In genomic region chr5:115564737-115565393, GRCm38 (mm10) we compare ENCODE assay signal across 8 mouse cellular contexts. TPM values are rescaled to one million over a fixed set of nuclear protein-coding genes. Genes with fewer than 3 reads are reported as not detected.
DNase-seq lines count a peak whose midpoint lies in the region; ATAC-seq and TF ChIP-seq lines count a peak whose summit lies in the region.

Gene Gcn1l1, plus strand, starts transcription at chr5:115565254.

- no peak for TF ChIP-seq EP300 in ES-Bruce4 (IDR thresholded peaks at IDR 0.05; ENCODE audit: insufficient read depth, low read depth, low read length)
- 0 out of 2 replicates have a peak, but pooled peaks have one; percentile 29 for TF ChIP-seq EP300 in heart, postnatal 0 days (IDR thresholded peaks at IDR 0.05; ENCODE audit: low read depth)
- no peak for TF ChIP-seq EP300 in stomach, postnatal 0 days (optimal IDR thresholded peaks at IDR 0.05)

- H3K36me3 ChIP-seq in ES-Bruce4 (ENCODE audit: control insufficient read depth, insufficient read depth, low read length, poor library complexity, severe bottlenecking) = peaks cover 37% of the 10 kb centered on the region
- peaks cover 40% of the 10 kb centered on the region for H3K36me3 ChIP-seq in forebrain, embryonic 13.5 days (ENCODE audit: poor library complexity, severe bottlenecking)
- peaks cover 35% of the 10 kb centered on the region for H3K36me3 ChIP-seq in heart, postnatal 0 days (replicated peaks; ENCODE audit: control insufficient read depth, insufficient read depth, low read length)
- peaks cover 30% of the 10 kb centered on the region for H3K36me3 ChIP-seq in liver, embryonic 16.5 days (ENCODE audit: control insufficient read depth, insufficient read depth)
- H3K36me3 ChIP-seq in neural tube, embryonic 12.5 days = peaks cover 36% of the 10 kb centered on the region
- H3K36me3 ChIP-seq in stomach, postnatal 0 days (ENCODE audit: control insufficient read depth, insufficient read depth, low read length) = peaks cover 13% of the 10 kb centered on the region

- peak; percentile 66; the same call in 1 of the 2 replicates for ATAC-seq in cerebellum, adult (ENCODE audit: insufficient number of reproducible peaks, low FRiP score, low TSS enrichment)
- peak; percentile 90 for ATAC-seq in forebrain, embryonic 13.5 days
- ATAC-seq in heart, postnatal 0 days (ENCODE audit: insufficient read depth, low read depth) = peak; percentile 87
- peak; percentile 76 for ATAC-seq in liver, embryonic 16.5 days (ENCODE audit: low read depth)
- ATAC-seq in neural tube, embryonic 12.5 days (ENCODE audit: low FRiP score, low read depth) = peak; percentile 75
- peak; percentile 85 for ATAC-seq in stomach, postnatal 0 days (ENCODE audit: low FRiP score, low TSS enrichment)

- no peaks in the 10 kb centered on the region for H3K27me3 ChIP-seq in ES-Bruce4 (ENCODE audit: control insufficient read depth, insufficient read depth, low read length, poor library complexity, severe bottlenecking)
- H3K27me3 ChIP-seq in forebrain, embryonic 13.5 days = no peaks in the 10 kb centered on the region
- no peaks in the 10 kb centered on the region for H3K27me3 ChIP-seq in heart, postnatal 0 days (ENCODE audit: control insufficient read depth, insufficient read depth, low read length)
- H3K27me3 ChIP-seq in liver, embryonic 16.5 days (ENCODE audit: control insufficient read depth, insufficient read depth, low read depth, low read length) = no peaks in the 10 kb centered on the region
- no peaks in the 10 kb centered on the region for H3K27me3 ChIP-seq in neural tube, embryonic 12.5 days (replicated peaks)
- no peaks in the 10 kb centered on the region for H3K27me3 ChIP-seq in stomach, postnatal 0 days (ENCODE audit: control insufficient read depth, insufficient read depth, low read length)

- peak within 1 kb of the TSS; percentile 94 for H3K9ac ChIP-seq in ES-Bruce4 (ENCODE audit: low read depth, poor library complexity, severe bottlenecking)
- peak within 1 kb of the TSS; percentile 97 for H3K9ac ChIP-seq in forebrain, embryonic 13.5 days
- peak within 1 kb of the TSS; percentile 94 for H3K9ac ChIP-seq in heart, postnatal 0 days (replicated peaks; ENCODE audit: low read depth, low read length)
- H3K9ac ChIP-seq in liver, embryonic 16.5 days (ENCODE audit: low read depth, low read length) = peak within 1 kb of the TSS; percentile 95
- H3K9ac ChIP-seq in neural tube, embryonic 12.5 days = peak within 1 kb of the TSS; percentile 89
- peak within 1 kb of the TSS; percentile 93 for H3K9ac ChIP-seq in stomach, postnatal 0 days (ENCODE audit: low read length)

- H3K4me2 ChIP-seq in forebrain, embryonic 13.5 days = peak within 1 kb of the TSS; percentile 82
- H3K4me2 ChIP-seq in heart, postnatal 0 days (ENCODE audit: low read depth, low read length) = peak within 1 kb of the TSS; percentile 88
- H3K4me2 ChIP-seq in liver, embryonic 16.5 days (ENCODE audit: low read depth, low read length) = peak within 1 kb of the TSS; percentile 93
- H3K4me2 ChIP-seq in neural tube, embryonic 12.5 days (replicated peaks) = peak within 1 kb of the TSS; percentile 81
- H3K4me2 ChIP-seq in stomach, postnatal 0 days (replicated peaks; ENCODE audit: low read depth) = peak within 1 kb of the TSS; percentile 90

- no peaks in the 10 kb centered on the region for H3K4me1 ChIP-seq in ES-Bruce4 (ENCODE audit: control insufficient read depth, insufficient read depth, low read length)
- peaks cover 63% of the 10 kb centered on the region for H3K4me1 ChIP-seq in forebrain, embryonic 13.5 days
- H3K4me1 ChIP-seq in heart, postnatal 0 days (ENCODE audit: control insufficient read depth, insufficient read depth) = peaks cover 19% of the 10 kb centered on the region
- H3K4me1 ChIP-seq in liver, embryonic 16.5 days (ENCODE audit: control insufficient read depth, low read depth, low read length) = peaks cover 53% of the 10 kb centered on the region
- H3K4me1 ChIP-seq in neural tube, embryonic 12.5 days = peaks cover 41% of the 10 kb centered on the region
- peaks cover 6% of the 10 kb centered on the region; the same call in 1 of the 2 replicates for H3K4me1 ChIP-seq in stomach, postnatal 0 days (replicated peaks; ENCODE audit: control insufficient read depth, insufficient read depth)

- no peaks in the 10 kb centered on the region for H3K9me3 ChIP-seq in ES-Bruce4 (replicated peaks; ENCODE audit: control insufficient read depth, insufficient read depth, low read length, poor library complexity, severe bottlenecking)
- H3K9me3 ChIP-seq in forebrain, embryonic 13.5 days (replicated peaks) = no peaks in the 10 kb centered on the region
- no peaks in the 10 kb centered on the region for H3K9me3 ChIP-seq in heart, postnatal 0 days (replicated peaks; ENCODE audit: control insufficient read depth, low read length)
- H3K9me3 ChIP-seq in liver, embryonic 16.5 days (replicated peaks; ENCODE audit: control insufficient read depth, low read length) = no peaks in the 10 kb centered on the region
- H3K9me3 ChIP-seq in neural tube, embryonic 12.5 days = no peaks in the 10 kb centered on the region
- no peaks in the 10 kb centered on the region for H3K9me3 ChIP-seq in stomach, postnatal 0 days (ENCODE audit: control insufficient read depth, low read length)

- H3K4me3 ChIP-seq in ES-Bruce4 (ENCODE audit: low read depth, low read length) = peak within 1 kb of the TSS; percentile 74
- peak within 1 kb of the TSS; percentile 90 for H3K4me3 ChIP-seq in forebrain, embryonic 13.5 days
- peak within 1 kb of the TSS; percentile 96 for H3K4me3 ChIP-seq in heart, postnatal 0 days (ENCODE audit: low read depth, low read length)
- H3K4me3 ChIP-seq in liver, embryonic 16.5 days (ENCODE audit: low read depth, low read length) = peak within 1 kb of the TSS; percentile 94
- peak within 1 kb of the TSS; percentile 98 for H3K4me3 ChIP-seq in neural tube, embryonic 12.5 days
- H3K4me3 ChIP-seq in stomach, postnatal 0 days (ENCODE audit: low read depth, low read length) = peak within 1 kb of the TSS; percentile 97

- TF ChIP-seq CTCF in ES-Bruce4 (IDR thresholded peaks at IDR 0.05; ENCODE audit: low read depth, low read length) = peak; percentile 43
- TF ChIP-seq CTCF in heart, postnatal 0 days (IDR thresholded peaks at IDR 0.05; ENCODE audit: low read depth) = peak; percentile 40
- TF ChIP-seq CTCF in stomach, postnatal 0 days (IDR thresholded peaks at IDR 0.05; ENCODE audit: low read depth) = peak; percentile 64

- 0 out of 2 replicates have a peak within 1 kb of the TSS, but pooled peaks have one; percentile 29 for H3K27ac ChIP-seq in ES-Bruce4 (ENCODE audit: insufficient read depth, low read length)
- peak within 1 kb of the TSS; percentile 68 for H3K27ac ChIP-seq in forebrain, embryonic 13.5 days
- peak within 1 kb of the TSS; percentile 55 for H3K27ac ChIP-seq in heart, postnatal 0 days (ENCODE audit: low read depth)
- H3K27ac ChIP-seq in liver, embryonic 16.5 days (ENCODE audit: low read length) = peak within 1 kb of the TSS; percentile 71
- H3K27ac ChIP-seq in neural tube, embryonic 12.5 days = peak within 1 kb of the TSS; percentile 60; the same call in 1 of the 2 replicates
- H3K27ac ChIP-seq in stomach, postnatal 0 days (replicated peaks) = peak within 1 kb of the TSS; percentile 82

- WGBS in forebrain, embryonic 13.5 days = 3% methylated on average over 51 of the region's 55 CpGs
- 3% methylated on average over 52 of the region's 55 CpGs for WGBS in heart, postnatal 0 days
- 3% methylated on average over 51 of the region's 55 CpGs for WGBS in liver, embryonic 16.5 days (ENCODE audit: insufficient replicate concordance)
- 2% methylated on average over 50 of the region's 55 CpGs for WGBS in neural tube, embryonic 12.5 days
- 2% methylated on average over 53 of the region's 55 CpGs for WGBS in stomach, postnatal 0 days

- DNase-seq in heart, postnatal 0 days (ENCODE audit: low spot score) = peak; percentile 61
- peak; percentile 77 to 91 for DNase-seq in kidney, postnatal 36 days
- DNase-seq in stomach, postnatal 0 days (ENCODE audit: low spot score) = peak; percentile 83

- no peak for TF ChIP-seq POLR2A in ES-Bruce4 (IDR thresholded peaks at IDR 0.05; ENCODE audit: insufficient read depth, low read length)

RNA-seq across cellular contexts. Expression of gene Gcn1l1, which starts in this region (rescaled TPM):
- 62.0 and 63.3 TPM in 2 replicates for polyA plus RNA-seq in ES-Bruce4 (2011; ENCODE audit: insufficient read depth, insufficient read length, low read depth, missing spikeins)
- polyA plus RNA-seq in forebrain, embryonic 13.5 days (2015; fragmentation: Nextera tagmentation; extraction: Ambion mirVana) = 41.7 and 46.1 TPM in 2 replicates
- 38.3 and 42.8 TPM in 2 replicates for total RNA-seq in heart, postnatal 0 days (2014; rRNA removed; ENCODE audit: low replicate concordance)
- 12.9 and 13.6 TPM in 2 replicates for polyA plus RNA-seq in heart, postnatal 0 days (2015; fragmentation: Nextera tagmentation; extraction: Ambion mirVana)
- 14.1 and 14.8 TPM in 2 replicates for polyA plus RNA-seq in liver, embryonic 16.5 days (2015; fragmentation: Nextera tagmentation; extraction: Ambion mirVana)
- 47.1 and 51.9 TPM in 2 replicates for polyA plus RNA-seq in neural tube, embryonic 12.5 days (2016; fragmentation: Nextera tagmentation; extraction: Ambion mirVana)
- polyA plus RNA-seq in stomach, postnatal 0 days (2015; fragmentation: Nextera tagmentation; extraction: Ambion mirVana) = 11.2 and 11.7 TPM in 2 replicates

Comparison
In these comparisons a context has a peak if more than half of its experiments do, and no peak if none do; other contexts are left out.
1. Peak in every context shown above with its lines: DNase-seq, ATAC-seq, H3K4me3 ChIP-seq and H3K27ac ChIP-seq.
2. H3K27ac ChIP-seq: peak in every context shown above with its lines; median percentile 82 in stomach, postnatal 0 days; 71 in liver, embryonic 16.5 days; 68 in forebrain, embryonic 13.5 days; 60 in neural tube, embryonic 12.5 days; 55 in heart, postnatal 0 days; 29 in ES-Bruce4.